Mouse (Mus musculus) Muller cell, postnatal 12 days (primary cell): ENCODE measurements around the gene 4932414N04Rik.
"Not testable (repeated sequence)": the region's sequence is repeated elsewhere in the genome, so short reads cannot be mapped to it uniquely, and the experiment has no call there.

Experiments
- DNase-seq: peaks from one replicate; pipeline ENCODE4 v3.0.0-alpha.2; 2015; ENCODE audit errors: inconsistent ontology term

Gene 4932414N04Rik

GRCm38 (mm10) chr2:68656186-68656585 is at the start of gene 4932414N04Rik:
TSS of gene 4932414N04Rik (plus strand) at chr2:68656486.
- DNase-seq = not testable (repeated sequence)

- no peak for DNase-seq
Observed at GRCm38 (mm10) chr2:68732216-68732615, 75.9 kb downstream of the 4932414N04Rik start.

DNA sequence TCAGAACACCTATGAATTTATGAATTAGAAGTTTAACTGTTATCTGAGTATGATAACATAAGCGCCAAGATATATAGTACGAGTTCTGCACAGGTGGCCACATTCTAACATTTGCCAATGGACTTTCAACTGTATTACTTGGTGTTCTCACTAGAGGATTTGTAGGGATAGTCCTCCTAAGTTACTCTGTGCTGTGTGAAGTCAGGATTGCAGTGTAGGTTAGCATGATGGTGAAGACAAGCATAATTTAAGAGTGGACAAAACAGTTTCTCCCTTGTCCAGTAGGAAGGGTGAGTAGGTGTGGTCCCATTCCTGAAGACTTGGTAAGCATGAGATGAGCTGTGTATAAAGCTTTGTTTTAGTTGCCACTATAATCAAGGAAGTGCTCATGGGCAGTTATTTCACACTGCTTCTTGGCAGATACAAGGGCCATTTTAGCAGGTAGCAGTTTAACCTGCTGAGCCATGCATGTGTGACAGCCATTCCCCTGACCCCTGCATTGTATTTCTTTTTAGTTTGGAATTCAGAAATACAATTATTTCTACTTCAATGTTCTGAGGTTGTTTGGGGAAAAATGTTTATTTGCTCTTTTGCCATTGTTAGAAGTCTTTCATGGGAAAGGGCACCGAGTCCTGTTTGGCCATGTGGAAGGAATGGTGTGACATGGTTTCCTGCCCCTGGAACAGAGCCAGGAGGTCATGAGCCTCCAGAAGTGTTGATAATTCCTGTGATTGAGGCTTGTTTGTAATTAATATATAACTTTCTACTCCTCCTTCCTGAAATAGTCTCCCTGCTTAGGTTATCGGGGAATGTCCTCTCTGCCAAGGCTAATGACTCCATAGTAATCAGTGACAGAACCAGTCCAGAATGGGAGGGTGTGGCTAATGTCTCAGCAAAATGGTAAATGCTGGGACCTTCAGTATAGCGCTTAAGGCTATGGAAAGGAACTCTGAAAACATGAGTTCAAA is 83.8 kb downstream of the 4932414N04Rik start:
- DNase-seq = no peak

GRCm38 (mm10) chr2:68744599-68744998 is 88.3 kb downstream of the 4932414N04Rik start:
- no peak for DNase-seq

- DNase-seq = no peak
Observed at GRCm38 (mm10) chr2:68756179-68756578, 99.9 kb downstream of the 4932414N04Rik start.

- DNase-seq = peak; percentile 52
Observed at GRCm38 (mm10) chr2:68756793-68757192, 100.5 kb downstream of the 4932414N04Rik start.

GRCm38 (mm10) chr2:68765371-68765770 is 109.1 kb downstream of the 4932414N04Rik start:
- no peak for DNase-seq

- no peak for DNase-seq
Observed at GRCm38 (mm10) chr2:68767186-68767890, 111.1 kb downstream of the 4932414N04Rik start.

DNA sequence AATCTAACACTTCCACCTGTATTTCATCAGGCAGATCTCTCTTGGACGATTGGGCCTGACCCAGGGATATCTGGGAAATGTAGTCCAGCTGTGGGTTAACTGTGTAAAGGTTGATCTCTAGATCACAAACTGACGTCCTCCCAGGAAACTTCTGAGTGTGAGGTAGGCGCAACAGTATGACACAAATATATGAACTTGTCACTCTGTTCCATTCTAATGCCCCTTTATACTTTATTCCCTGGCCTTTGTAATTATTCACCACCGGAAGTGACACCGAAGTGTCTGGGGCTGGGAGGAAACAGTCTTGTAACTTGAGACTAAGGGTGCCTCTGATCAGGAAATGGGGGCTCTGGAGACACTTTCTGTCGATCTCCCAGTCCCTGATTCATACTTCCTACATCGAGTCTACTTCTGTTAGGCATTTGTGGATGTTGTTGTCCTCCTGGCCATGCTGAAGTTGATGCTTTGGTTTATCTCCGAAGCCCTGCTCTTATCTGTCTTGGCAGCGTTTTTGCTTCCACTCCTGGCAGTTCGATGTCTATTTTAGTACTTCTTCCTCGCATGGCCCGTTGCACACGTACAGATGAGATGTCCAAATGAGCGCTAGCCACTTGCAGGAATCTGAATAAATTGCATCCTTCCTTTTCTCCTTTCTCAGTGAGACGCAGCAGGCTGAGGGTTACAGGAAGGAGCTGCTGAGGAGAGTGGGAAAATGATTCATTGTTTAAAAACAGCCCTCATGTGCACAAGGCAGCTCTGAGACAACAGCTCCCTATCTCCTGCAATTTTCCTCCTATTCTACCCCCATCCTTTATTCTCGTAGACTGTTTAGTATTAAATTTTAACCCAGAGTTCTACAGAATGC is 126.2 kb downstream of the 4932414N04Rik start:
- no peak for DNase-seq

GRCm38 (mm10) chr2:68783664-68784063 is 127.4 kb downstream of the 4932414N04Rik start:
- not testable (repeated sequence) for DNase-seq

DNA sequence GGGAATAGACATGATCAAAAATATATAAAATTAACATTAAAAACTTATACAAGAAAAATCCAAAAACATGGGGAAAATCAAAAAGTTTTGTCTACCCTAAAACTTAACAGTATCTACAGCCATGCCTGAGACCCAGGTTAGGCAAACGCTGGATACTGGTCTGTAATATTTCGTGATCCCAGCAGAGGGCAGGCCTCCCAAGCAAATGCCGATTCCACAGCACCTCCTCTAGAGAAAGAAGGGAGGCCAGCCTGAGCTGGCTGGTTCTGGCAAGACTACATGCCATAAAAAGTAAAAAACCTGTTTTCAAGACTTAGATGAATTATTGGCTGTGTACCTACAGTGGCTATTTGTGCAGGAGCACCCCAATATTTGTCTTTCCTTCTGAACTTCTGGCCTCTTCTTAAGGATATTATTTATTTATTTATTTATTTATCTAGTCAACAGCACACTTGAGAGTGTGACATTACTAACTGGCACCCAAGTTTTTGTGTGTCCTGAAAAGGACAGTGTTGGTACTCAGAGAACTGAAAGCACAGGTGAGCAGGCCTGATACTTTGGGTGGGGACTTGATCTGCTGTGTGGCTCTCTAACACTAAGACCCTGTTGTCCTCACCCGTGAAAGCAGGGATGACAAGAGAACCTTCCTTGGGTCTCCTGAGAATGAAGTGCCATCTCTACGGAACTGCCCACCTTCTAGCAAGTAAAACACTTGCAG is 128.6 kb downstream of the 4932414N04Rik start:
- DNase-seq = peak; percentile 62

GRCm38 (mm10) chr2:68787161-68787675 is 130.9 kb downstream of the 4932414N04Rik start:
- peak; percentile 41 for DNase-seq

DNA sequence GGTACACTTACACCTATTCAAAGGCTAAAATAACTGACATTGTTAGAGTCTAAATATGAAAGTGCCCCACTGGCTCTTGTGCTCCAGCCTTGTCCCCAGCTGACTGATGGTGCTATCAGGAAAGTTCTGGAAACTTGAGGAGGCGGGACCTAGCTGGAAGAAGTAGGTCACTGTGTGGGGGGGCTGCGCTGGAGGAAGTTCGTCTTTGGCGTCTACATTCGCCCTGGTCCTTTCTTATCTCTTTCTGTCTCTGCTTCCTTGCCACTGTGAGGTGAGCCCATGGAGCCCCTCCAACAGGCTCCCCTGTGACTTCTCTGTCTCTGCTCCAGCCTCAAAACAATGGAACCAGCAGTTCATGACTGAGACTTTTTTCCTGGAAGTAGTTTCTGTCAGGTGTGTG is 136.0 kb downstream of the 4932414N04Rik start:
- DNase-seq = no peak

DNA sequence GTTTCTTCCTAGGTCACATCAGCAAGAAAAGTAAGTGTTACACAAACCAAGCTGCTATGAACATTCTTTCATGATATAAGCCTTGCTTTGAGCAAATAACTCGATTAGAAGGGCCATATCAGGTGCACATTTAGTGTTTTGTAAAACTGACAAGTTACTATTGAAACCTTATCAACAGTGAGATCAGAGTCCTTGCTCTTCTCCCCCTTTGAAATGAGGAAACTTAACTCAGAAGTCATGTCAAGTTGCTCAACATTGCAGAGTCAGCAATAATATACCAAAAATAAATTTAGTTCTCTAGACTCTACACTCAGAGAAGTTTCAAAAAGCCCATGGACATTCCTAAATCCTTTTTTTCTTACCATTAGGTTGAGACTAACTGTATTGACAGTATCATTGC is 137.2 kb downstream of the 4932414N04Rik start:
- no peak for DNase-seq

GRCm38 (mm10) chr2:68794181-68794580 is 137.9 kb downstream of the 4932414N04Rik start:
- DNase-seq = no peak

GRCm38 (mm10) chr2:68794616-68795015 is 138.3 kb downstream of the 4932414N04Rik start:
- no peak for DNase-seq

GRCm38 (mm10) chr2:68796011-68796775 is 139.9 kb downstream of the 4932414N04Rik start:
- no peak for DNase-seq

- no peak for DNase-seq
Observed at GRCm38 (mm10) chr2:68797106-68797505, 140.8 kb downstream of the 4932414N04Rik start.
